Mouse (Mus musculus) right cerebral cortex, postnatal 4 days (tissue): ENCODE data around the gene Tyw3.

Experiments used
- DNase-seq: peaks from one replicate; pipeline ENCODE4 v3.0.0-alpha.2; 2022

Gene Tyw3

DNA sequence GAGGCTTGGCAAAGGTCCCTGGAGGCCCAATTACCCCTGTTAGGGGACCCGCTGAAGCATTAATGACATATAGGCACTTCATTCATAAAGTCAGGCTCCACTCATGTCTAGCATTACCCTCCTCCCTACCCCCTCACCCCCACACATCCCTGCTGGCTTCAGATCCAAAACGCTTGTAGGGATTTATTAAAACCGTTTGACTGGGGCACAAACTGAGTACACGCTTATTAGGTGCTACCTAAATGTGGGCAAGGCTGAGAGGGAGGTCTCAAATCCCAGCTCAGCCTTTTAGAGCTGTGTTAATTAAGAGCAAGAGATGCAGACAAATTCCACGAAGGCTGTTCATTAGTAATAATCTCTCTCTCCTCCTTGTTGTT is 45.9 kb downstream of the Tyw3 start:
- DNase-seq, result no peak

DNA sequence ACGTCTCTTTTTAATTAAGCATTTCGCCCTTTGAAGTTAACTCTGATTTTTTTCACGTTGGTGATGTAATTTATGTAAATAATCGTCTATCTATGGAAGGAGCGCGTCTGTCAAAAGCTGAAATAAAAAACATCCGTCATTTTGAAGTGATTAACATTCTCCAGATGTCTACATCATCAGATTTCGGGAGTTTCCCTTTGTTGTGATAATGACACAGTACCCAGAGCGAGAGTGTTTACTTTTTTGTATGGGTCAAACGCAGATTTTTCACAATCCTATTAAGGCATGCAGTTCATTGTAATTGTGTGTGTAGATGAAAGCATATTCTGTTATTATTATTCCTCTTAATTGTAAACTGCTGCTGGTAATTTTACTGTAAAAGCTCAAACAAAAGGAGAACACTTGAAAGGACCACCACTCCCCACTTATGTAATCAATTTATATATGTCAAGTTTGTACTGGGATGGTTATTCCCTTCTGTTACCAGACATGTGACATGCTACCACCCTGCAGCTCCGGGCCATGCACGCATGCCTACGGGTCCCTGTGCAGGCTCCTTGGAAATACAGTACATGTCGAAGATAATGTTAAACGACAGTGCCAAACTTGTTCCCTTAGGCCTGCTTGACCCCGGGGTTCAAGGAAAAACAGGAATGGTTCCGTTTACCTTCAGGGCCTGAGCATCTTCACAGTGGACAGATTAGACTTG is 46.4 kb downstream of the Tyw3 start:
- DNase-seq, result no peak

DNA sequence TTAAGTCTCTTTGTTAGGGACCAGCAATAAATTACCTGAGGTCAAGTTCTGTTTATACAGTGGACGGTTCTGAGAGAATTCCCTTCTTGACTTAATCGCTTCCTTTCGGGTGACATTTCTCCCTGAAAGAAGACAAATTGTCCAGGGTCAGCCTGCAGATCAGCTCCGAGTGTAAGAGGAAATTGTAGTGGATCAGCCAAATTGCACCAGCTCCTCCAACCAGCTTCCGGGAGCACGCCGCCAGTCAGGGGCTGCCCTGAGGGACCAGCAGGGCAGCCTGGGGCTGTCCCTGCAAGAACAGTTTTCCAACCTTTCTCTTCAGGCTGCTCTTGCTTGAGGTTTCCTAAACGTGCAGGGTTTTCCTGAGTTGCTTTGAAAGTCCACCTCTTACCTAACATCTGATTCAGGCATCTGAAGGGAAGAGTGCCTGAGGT is 48.0 kb downstream of the Tyw3 start:
- no peak for DNase-seq

DNA sequence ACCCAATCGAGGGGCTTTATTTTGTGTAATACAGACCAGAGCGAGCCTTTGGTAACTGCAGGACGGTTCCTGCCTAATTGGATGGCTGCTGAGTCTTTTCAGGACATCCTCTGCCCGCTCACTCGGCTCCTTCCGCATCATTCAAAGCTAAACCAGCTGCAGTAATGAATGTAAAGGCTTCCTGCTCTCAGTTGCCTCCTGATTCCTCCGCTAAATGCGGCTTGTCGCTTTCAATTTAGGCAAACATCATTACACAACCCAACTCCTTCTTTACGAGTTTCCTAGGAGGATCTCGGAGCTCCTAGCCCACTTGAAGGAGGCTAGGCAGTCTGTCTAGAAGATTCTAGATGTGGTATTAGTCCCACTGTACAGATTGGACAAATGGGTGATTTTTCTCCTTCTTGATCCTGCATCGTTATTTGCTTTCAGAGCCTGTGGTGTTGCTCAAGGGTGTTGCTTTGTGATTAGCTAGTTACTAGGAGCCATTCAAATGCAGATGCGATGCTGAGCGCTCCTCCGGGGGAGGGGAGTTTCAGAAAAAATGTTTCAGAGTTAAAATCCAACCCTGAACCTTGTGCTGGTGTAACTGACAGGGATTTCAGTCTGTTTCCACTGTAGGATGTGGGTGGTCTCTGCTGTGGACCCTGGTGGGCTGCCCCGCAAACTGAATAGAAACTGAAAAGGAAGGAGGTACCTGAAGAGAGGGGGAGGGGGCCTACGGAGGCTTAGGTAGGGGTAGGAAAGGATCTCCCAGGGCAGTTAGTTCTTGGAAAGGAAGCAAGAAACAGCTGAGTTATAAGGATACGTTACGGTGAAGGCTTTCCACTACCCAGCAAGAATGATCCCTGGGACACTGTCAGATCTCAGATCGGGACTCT is 49.1 kb downstream of the Tyw3 start:
- DNase-seq, result no peak

DNA sequence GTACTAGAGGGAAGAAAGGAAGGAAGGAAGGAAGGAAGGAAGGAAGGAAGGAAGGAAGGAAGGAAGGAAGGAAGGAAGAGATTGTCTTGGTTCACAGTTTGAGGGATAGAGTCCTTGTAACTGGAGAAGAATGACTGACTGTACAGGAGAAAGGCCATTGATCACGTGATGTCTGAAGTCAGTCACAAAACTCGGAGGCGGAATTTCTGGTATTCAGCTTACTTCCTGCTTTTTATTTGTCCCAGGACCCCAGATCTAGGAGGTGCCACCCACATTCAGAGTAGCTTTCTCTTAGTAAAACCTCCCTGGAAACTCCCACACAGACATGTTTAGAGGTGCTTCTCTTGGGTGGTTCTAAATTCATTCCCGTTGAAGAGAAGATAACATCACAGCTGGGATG is 50.7 kb downstream of the Tyw3 start:
- no peak for DNase-seq

DNA sequence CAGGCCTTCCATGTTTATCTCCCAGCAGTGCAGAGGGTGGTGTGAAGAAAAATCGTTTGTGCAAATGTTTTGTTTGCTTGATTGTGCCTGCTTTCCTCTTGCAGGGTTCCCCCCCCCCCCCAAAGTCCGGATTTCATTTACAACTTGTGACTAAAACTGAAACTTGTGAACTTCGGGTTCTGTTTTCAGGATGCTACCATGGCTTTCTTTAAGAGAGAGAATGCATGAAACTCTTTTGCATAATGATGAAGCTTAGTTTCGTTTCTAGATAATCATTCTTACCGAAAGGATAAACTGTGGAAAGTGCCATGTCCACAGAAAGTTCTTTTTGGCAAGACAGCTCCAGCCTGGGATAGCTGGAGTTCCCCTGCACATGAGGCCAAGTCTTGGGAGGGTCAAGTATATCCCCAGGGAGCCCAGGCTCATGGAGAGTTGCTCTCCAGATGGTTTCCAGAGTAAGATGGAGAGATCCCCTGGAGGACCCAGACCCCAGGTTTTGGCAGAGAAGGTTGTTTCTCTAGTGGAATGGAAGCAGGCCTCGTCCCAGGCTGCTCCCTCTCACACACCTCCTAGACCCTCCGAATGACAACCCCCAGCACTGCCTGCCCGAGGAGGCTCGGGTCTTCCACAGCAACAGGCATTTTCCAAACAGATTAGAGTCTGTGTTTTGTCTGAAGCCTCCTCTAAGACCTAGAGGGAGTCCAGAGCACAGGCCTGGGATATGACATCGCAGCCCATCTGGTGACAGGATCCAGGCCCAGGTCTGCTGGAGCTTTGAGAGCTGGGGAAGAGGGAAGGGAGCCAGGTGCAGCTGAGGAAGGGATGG is 56.6 kb downstream of the Tyw3 start:
- no peak for DNase-seq

DNA sequence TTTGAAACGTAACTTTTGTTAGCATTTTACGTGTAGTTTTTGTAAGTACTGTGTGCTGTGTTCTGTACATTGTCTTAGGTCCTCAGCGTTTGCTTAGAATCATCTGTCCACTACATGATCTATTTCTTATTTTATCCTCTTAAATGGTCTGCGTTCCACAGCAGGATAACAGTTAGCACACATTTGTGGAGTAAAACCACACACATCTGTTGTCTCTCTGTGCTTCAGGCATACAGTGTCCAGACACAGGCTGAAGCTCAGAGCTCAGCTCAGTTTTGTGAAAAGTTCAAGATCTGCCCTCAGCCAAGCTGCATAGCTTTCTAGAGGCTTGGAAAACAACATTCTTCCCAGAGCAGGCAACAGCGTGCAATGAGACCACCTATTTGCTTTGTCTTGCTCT is 60.8 kb downstream of the Tyw3 start:
- DNase-seq, result no peak

DNA sequence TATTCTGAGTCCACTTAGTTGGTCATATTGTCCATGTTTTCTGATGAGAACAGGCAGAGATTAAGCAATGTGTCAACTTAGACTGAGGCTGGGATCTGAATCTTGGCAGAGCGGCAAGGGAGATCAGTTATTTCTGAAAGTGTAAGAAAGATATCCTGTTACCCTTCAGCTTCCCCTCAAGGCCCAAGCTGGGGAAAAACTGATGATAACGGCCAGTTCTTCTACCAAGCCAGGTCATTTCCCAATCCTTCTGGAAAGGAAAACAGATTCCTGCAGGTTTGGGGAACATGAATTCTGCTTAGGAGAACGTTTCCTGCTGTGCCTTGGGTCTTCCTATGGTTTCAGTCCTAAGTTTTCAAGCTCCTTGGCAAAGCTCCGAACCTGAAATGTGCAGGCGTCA is 63.7 kb downstream of the Tyw3 start:
- DNase-seq, result no peak

DNA sequence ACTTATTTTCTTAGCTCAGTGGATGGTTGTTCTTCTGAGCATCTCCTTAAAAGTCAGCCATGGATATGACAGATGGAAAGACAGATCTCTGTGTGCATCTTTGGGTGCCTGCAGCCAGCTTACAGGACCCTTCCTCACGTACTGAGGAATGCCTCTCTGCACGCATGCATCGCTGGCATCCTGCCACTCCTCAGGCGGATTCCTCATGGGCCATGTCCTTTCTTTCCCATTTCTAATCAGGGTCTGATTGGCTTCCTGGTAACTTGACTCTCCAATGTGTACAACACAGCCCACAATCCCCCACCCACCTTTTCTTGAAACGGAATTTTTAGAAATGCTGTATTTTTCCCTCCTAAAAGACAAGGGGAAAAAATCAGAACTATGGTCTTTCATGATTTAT is 67.9 kb downstream of the Tyw3 start:
- DNase-seq, result no peak

DNA sequence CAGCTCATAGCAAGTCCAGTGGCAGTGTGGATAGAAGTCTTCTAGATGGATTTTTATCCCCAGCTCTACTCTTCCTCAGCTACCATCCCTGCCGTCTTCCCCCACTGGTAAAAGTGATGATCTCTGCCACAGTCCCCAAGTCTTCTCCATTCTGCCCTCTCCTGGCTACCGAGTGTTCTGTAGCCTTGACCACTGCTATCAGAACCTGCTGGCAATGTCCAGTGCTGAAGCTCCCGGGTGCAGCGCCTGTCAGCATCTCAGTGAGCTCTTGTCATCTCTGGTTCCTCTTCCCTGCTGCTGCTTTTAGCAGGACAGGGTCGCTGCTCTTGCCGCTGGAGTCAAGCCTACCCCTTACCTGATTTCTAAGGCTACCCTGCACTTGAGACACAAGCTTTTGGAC is 70.3 kb downstream of the Tyw3 start:
- DNase-seq, result no peak
